Mouse (Mus musculus): ENCODE measurements around the gene Ank3.

DNA sequence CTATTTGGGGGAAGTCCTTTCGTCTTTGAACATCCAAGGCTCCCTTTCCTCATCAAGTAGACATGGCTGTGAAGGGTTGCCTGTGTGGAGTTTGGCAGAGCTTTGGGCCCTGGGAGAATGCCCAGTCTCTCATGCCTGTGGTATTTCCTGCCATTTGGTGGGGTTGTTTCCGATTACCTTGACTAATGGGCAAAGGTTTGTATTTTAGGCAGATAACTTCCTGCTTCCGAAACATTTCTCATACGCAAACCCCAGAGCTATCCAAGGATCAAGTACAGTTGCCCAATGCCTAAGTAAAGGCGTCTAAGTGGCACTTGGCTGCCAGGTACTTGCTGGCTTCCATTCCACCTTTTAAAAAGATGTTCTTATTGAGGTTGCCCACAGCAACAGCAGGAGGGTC, 254.1 kb downstream of the Ank3 start:
- TF ChIP-seq CTCF (IDR thresholded peaks at IDR 0.05; ENCODE audit: extremely low read depth, insufficient read depth, insufficient read length, insufficient replicate concordance): no peak
- no peak for TF ChIP-seq POLR2A (IDR thresholded peaks at IDR 0.05; ENCODE audit: low read depth, low read length)

Data from spleen, adult 2 months (tissue).